In the genomic region with DNA sequence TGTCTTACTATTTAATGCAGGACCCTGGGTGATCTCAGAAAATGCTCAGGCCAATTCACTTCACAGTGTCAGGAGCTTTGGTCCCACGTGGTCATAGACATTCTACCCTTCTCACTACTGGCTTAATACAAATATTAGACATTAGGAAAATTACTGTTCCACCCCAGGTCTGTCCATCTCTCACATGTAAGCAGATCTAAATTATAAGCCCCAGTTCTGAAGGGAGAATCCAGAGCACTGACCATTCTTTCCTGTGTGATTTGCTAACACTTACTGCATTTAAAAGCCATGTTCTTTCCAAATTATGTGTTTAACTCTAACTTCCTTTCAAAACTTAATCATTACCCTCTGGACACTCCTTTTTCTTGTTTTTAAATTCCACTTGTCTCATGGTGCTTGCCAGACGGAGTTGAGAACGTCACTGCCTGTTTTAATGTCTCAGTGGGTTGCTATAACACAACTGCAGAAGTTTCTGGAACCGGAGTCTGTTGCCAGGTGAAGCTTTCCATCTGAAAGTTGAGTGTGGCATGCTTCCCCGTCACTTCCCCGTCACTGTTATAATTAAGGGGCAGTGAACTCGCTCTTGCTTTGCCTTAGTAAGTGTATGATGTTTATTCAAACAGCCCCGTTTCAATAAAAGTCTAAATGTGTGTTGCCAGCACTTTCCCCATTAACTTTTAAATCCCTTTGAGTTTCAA, we compare ENCODE assay signal across 18 mouse cellular contexts.
"Had no signal": no experiment of that assay in that cellular context is flagged by ENCODE, and none has a peak within 500 bp of the region (broad histone marks: within the 10 kb centered on the region; RNA-seq: fewer than 3 reads in every experiment).

No protein-coding gene starts in this region.

- H3K27ac ChIP-seq: kidney, postnatal 0 days; liver, embryonic 13.5 days; midbrain, embryonic 12.5 days; neural tube, embryonic 13.5 days had no signal

- ATAC-seq: inflammation-experienced regulatory T-cells, adult 6 months; intestine, postnatal 0 days; liver, postnatal 0 days; midbrain, embryonic 16.5 days had no signal

- H3K36me3 ChIP-seq: liver, embryonic 13.5 days; midbrain, embryonic 12.5 days; neural tube, embryonic 13.5 days had no signal

- H3K9ac ChIP-seq: liver, embryonic 13.5 days; liver, postnatal 0 days; midbrain, embryonic 12.5 days; neural tube, embryonic 13.5 days had no signal

- H3K4me2 ChIP-seq: liver, embryonic 13.5 days; midbrain, embryonic 12.5 days; neural tube, embryonic 13.5 days had no signal

- H3K27me3 ChIP-seq: liver, embryonic 13.5 days; midbrain, embryonic 12.5 days; neural tube, embryonic 13.5 days had no signal

- DNase-seq: kidney, adult 8-10 months; kidney, postnatal 36 days; layer of hippocampus, adult 9-11 months; layer of hippocampus, postnatal 36 days; liver; liver, embryonic 13.5 days; liver, postnatal 0 days; retina, postnatal 1 day; right cerebral cortex, postnatal 4 days; spleen, adult 18-20 months; thymus, adult 18-20 months; thymus, postnatal 14 days had no signal

- H3K4me3 ChIP-seq: liver, embryonic 13.5 days; midbrain, embryonic 12.5 days; neural tube, embryonic 13.5 days had no signal

- H3K9me3 ChIP-seq: liver, embryonic 13.5 days; midbrain, embryonic 12.5 days; neural tube, embryonic 13.5 days had no signal

- H3K4me1 ChIP-seq: liver, embryonic 13.5 days; midbrain, embryonic 12.5 days; neural tube, embryonic 13.5 days had no signal
